Mouse (Mus musculus) forebrain, embryonic 15.5 days (tissue): ENCODE measurements around the gene Zdhhc19. TPM values are rescaled to one million over a fixed set of nuclear protein-coding genes. Genes with fewer than 3 reads are reported as not detected.

ENCODE experiments used
- ATAC-seq: fragments of 200-750 bp; cut with Nextera tagmentation; replicated peaks from 2 replicates; pipeline ENCODE4 v1.8.0; 2017; ENCODE audit warnings: mild to moderate bottlenecking, moderate TSS enrichment, moderate library complexity
- H3K27ac ChIP-seq: fragments of 300-500 bp; sonication (generic); replicated peaks from 2 replicates; pipeline ENCODE4 v1.5.1; 2015; ENCODE audit warnings: mild to moderate bottlenecking, inconsistent platforms
- H3K27me3 ChIP-seq: fragments of 300-500 bp; sonication (generic); 2 replicates; pipeline ENCODE4 v1.6.1; 2015; ENCODE audit warnings: inconsistent platforms
- H3K36me3 ChIP-seq: fragments of 300-500 bp; sonication (generic); 2 replicates; pipeline ENCODE4 v1.6.1; 2015; ENCODE audit warnings: mild to moderate bottlenecking, inconsistent platforms
- H3K4me1 ChIP-seq: fragments of 300-500 bp; sonication (generic); 2 replicates; pipeline ENCODE4 v1.6.1; 2015; ENCODE audit warnings: inconsistent platforms
- H3K4me2 ChIP-seq: fragments of 300-500 bp; sonication (generic); replicated peaks from 2 replicates; pipeline ENCODE4 v1.6.1; 2015; ENCODE audit warnings: mild to moderate bottlenecking, inconsistent platforms
- H3K4me3 ChIP-seq: fragments of 300-500 bp; sonication (generic); 2 replicates; pipeline ENCODE4 v1.5.1; 2015; ENCODE audit warnings: mild to moderate bottlenecking, inconsistent platforms
- H3K9ac ChIP-seq: fragments of 300-500 bp; sonication (generic); replicated peaks from 2 replicates; pipeline ENCODE4 v1.6.1; 2015; ENCODE audit warnings: mild to moderate bottlenecking, inconsistent platforms
- H3K9me3 ChIP-seq: fragments of 300-500 bp; sonication (generic); 2 replicates; pipeline ENCODE4 v1.6.1; 2016; ENCODE audit warnings: inconsistent platforms
- WGBS: fragments of 180-500 bp; shearing (Covaris S2); methylation state at CpG from one replicate; pipeline ENCODE4 v1.1.7; 2015; ENCODE audit warnings: mixed read lengths; 5-methylcytosine and 5-hydroxymethylcytosine counted together
- polyA plus RNA-seq: library from polyadenylated mRNA; unstranded; fragments of >200 nt; fragmentation: Nextera tagmentation; extraction: Ambion mirVana; gene quantifications from 2 replicates; pipeline ENCODE4 v1.2.1, GENCODE M21; 2015

The Zdhhc19 gene
- polyA plus RNA-seq, 1 experiment from 2014 or later = not detected

DNA sequence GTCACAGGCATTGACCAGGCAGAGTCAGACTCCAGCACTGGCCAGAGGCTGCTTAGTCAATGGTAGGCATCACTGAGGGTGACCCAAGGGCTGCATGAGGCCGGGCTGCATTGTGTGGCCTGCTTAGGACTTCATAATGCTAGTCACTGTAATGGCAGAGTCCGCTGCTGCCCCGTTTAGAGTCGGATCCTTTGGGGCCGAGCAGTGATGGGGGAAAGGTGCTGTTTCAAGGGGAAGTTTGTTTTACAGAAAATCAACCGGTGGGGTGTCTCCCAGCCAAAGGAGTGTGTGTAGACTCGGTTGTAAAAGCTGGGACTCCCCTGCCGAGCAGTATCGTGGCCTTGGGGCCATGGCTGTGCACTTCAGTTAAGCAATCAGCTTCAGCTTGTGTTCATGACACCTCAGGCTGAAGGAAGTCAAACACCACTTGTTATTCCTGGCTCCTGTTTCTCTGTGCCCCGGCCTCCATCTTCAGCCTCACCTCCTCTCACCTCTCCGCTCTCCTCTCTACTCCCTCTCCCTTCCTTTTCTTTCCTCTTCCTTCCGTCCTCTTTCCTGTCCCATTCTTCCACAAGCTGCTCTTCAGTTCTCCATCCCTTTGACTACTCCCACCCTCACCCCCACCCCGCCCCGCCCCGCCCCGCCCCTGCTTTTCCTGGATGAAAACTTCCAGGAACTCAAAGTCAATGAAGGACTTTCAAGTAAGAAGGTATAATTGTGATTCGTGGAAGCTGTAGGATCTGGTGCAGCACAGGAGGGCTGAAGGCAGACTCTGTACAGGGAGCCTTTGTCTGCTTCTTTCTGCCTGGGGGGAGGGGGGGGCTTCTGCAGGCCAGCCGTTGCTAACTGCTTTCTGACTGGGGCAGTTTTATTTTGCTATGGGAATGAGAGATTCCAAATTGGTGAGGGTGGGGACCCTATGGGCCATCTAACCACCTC is 14.6 kb downstream of the Zdhhc19 start:
- Histone ChIP-seq H3K9me3 (no peaks in the 10 kb centered on the region), H3K9ac (no peak overlapping the region), H3K4me3 (no peak overlapping the region), H3K27me3 (no peaks in the 10 kb centered on the region), H3K4me2 (no peak overlapping the region), H3K36me3 (no peaks in the 10 kb centered on the region), H3K27ac (no peak overlapping the region), H3K4me1 (peaks cover 18% of the 10 kb centered on the region)
- 69% methylated on average over 18 of the region's 18 CpGs for WGBS
- ATAC-seq = no peak

DNA sequence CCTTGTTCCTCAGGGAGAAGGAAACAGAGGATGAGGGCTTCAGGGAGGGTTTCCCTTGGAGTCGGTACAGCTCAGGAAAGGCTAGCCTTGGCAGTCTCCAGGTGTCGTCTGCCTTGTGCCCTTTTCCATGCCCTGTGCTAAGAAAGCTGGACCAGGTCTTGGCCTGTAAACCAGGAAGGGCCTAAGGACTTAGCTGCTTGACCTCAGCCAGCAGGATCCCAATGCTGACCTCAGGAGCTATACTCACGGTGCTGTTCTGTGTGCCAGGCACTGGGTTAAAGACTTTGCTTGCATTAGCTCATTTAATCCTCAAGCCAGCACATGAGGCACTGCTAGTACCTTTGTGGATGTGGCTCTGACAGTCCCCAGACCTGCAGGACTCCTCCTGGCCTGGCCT is 15.3 kb downstream of the Zdhhc19 start:
- no peak overlapping the region for H3K4me3 ChIP-seq
- H3K4me1 ChIP-seq = peaks cover 25% of the 10 kb centered on the region
- no peak overlapping the region for H3K27ac ChIP-seq
- H3K4me2 ChIP-seq = no peak overlapping the region
- ATAC-seq = no peak
- no peaks in the 10 kb centered on the region for H3K27me3 ChIP-seq
- no peak overlapping the region for H3K9ac ChIP-seq
- H3K36me3 ChIP-seq = no peaks in the 10 kb centered on the region
- 77% methylated on average over 3 of the region's 3 CpGs for WGBS
- no peaks in the 10 kb centered on the region for H3K9me3 ChIP-seq

DNA sequence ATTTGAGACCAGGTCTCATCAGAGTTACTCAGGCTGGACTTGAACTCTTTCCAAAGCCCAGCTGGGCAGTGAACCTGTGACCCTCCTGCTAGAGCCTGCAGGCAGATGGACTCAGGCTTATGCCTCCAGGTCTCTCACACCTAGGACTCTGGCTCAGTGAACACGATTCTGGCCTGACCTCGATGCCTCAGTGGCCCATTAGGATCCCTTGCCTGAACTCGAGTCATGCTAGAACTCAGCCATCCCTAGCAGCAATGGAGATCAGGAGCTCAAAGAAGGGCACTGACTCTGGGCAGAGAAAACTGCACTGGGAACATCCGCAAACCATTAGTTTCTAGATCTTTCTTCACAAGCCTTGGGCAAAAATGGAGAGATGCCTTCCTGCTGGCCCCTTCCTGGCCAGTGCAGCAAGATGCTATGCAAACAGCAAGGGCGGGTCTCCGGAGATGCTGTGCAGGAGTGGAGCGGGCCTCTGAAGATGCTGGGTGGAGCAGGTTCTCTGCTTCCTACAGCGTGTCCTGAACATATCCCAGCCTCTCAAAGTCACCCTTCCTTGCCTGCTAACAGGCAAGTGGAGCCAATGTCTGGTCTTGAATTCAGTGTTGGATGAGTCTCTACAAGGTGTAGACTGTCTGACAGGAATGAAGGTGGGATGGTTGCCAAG is 15.9 kb downstream of the Zdhhc19 start:
- WGBS = 89% methylated on average over 8 of the region's 8 CpGs
- Histone ChIP-seq H3K4me1 (peaks cover 31% of the 10 kb centered on the region), H3K27me3 (no peaks in the 10 kb centered on the region), H3K36me3 (no peaks in the 10 kb centered on the region), H3K9ac (no peak overlapping the region), H3K9me3 (no peaks in the 10 kb centered on the region), H3K27ac (no peak overlapping the region), H3K4me3 (no peak overlapping the region), H3K4me2 (no peak overlapping the region)
- no peak for ATAC-seq

DNA sequence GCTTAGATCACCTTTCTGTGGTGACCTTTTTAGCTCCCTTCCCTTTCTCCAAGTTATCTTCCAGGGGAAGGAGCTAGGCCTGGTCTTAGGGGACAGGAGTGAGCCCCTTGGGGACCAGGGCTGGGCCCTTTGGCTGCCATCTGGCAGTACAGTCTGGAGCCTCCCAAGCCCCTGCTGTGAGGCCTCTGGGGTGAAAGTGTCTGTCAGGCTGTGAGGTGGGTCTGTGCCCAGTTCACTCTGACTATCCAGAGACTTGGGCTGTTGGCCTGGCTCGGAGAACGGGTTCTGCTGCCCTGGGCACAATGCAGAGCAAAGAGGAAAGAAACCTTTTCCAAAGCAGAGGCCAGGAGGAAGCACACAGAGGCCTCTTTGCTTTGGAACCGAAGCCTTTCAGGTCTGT is 16.9 kb downstream of the Zdhhc19 start:
- no peaks in the 10 kb centered on the region for H3K27me3 ChIP-seq
- H3K36me3 ChIP-seq = no peaks in the 10 kb centered on the region
- 86% methylated on average over 3 of the region's 3 CpGs for WGBS
- H3K9ac ChIP-seq = no peak overlapping the region
- no peaks in the 10 kb centered on the region for H3K9me3 ChIP-seq
- H3K4me3 ChIP-seq = no peak overlapping the region
- peaks cover 32% of the 10 kb centered on the region for H3K4me1 ChIP-seq
- no peak for ATAC-seq
- no peak overlapping the region for H3K4me2 ChIP-seq
- H3K27ac ChIP-seq = peak overlapping the region; percentile 21

DNA sequence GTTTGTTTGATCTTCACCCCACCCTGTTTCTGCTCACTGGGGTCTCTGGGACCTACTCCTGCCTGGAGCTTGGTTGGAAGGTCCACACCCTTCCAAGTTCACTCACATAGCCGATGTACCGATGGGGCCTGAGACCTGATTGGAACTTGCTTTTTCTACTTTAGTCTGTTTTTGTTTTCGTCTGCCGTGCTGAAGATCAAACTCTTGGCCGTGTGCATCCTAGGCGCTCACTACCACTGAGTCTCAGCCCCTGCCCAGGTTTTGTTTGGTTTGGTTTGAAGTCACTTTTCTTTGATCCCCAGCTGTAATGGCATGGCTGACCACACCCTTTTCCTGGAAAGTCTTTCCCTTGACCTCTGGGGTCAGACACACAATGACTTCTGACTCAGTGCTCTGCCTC is 17.3 kb downstream of the Zdhhc19 start:
- H3K27me3 ChIP-seq = no peaks in the 10 kb centered on the region
- H3K4me1 ChIP-seq = peaks cover 32% of the 10 kb centered on the region
- ATAC-seq = no peak
- no peak overlapping the region for H3K9ac ChIP-seq
- no peaks in the 10 kb centered on the region for H3K9me3 ChIP-seq
- no peaks in the 10 kb centered on the region for H3K36me3 ChIP-seq
- no peak overlapping the region for H3K4me2 ChIP-seq
- 90% methylated on average over 6 of the region's 6 CpGs for WGBS
- no peak overlapping the region for H3K4me3 ChIP-seq
- 0 out of 2 replicates have a peak overlapping the region, but pooled peaks have one; percentile 21 for H3K27ac ChIP-seq

DNA sequence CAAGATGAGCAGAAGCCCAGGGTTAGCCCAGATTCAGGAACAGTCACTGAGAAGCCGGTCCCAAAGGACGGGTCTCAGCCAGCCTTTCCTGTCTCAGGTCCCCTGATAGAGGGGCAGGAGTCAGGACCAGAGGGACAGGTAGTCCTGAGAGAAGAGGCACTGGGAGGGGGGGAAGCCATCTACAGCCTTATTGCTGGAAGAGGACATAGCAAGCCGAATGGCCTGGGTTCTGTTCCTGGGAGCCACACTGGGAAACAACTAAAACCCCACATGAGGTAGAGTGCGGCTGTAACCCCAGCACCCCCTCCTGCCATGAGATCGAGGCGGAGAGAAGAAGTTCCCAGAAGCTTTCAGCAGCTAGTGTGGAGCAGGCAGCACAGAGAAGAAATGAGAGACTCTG is 17.9 kb downstream of the Zdhhc19 start:
- H3K4me3 ChIP-seq = no peak overlapping the region
- H3K4me2 ChIP-seq = no peak overlapping the region
- ATAC-seq = no peak
- no peaks in the 10 kb centered on the region for H3K36me3 ChIP-seq
- H3K27ac ChIP-seq = no peak overlapping the region
- no peaks in the 10 kb centered on the region for H3K9me3 ChIP-seq
- H3K27me3 ChIP-seq = no peaks in the 10 kb centered on the region
- 93% methylated on average over 6 of the region's 6 CpGs for WGBS
- H3K9ac ChIP-seq = no peak overlapping the region
- H3K4me1 ChIP-seq = peaks cover 27% of the 10 kb centered on the region

DNA sequence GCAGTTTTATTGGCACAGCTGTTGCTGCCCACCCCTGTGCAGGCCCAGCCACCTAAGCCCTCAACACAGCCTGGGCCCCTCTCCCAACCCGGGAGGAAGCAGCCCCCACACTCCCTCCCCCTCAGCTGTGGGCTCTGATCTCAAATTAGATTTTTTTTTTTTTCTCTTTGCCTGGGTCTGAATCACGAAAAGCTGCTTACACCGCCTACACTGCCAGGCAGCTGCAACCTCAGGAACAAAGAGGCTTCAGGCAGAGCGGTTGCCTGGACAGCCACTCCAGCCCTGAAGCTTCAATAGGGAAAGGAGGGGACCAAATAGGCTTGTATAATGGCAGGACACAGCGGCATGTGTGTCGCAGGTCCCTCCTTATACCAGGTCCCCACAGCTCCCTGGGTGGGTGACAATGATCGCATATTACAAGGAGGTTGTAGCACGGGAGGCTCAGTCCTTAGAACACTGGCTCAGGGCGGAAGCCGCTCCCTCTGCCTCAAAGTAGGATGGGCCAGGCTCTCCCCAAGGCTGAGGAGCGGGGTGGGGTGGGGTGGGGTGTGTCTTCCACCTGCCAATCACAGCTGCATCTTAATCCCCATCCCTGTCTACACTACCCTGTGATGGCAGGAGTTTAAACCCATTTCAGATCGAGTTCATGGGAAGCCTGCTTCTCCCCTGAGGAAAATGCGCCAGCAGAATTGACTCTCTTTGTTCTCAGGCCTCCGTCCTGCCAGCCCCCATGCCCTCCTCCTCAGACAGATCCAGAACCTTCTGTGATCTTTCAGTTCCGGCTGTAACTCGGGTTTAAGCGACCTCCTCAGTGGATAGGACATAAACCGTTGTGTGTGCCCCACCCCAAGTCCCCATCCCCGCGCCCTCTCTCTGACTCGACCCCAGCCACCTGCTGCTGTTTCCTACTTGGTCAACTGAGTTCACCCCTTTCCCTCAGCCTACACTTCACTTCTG is 20.2 kb downstream of the Zdhhc19 start:
- Histone ChIP-seq H3K4me2 (peak overlapping the region; percentile 42), H3K9me3 (no peaks in the 10 kb centered on the region), H3K9ac (peak overlapping the region; percentile 49), H3K36me3 (no peaks in the 10 kb centered on the region), H3K4me1 (peaks cover 23% of the 10 kb centered on the region), H3K27me3 (no peaks in the 10 kb centered on the region), H3K27ac (peak overlapping the region; percentile 98), H3K4me3 (peak overlapping the region; percentile 18; the same call in 1 of the 2 replicates)
- peak; percentile 94 for ATAC-seq
- WGBS = 6% methylated on average over 21 of the region's 21 CpGs

DNA sequence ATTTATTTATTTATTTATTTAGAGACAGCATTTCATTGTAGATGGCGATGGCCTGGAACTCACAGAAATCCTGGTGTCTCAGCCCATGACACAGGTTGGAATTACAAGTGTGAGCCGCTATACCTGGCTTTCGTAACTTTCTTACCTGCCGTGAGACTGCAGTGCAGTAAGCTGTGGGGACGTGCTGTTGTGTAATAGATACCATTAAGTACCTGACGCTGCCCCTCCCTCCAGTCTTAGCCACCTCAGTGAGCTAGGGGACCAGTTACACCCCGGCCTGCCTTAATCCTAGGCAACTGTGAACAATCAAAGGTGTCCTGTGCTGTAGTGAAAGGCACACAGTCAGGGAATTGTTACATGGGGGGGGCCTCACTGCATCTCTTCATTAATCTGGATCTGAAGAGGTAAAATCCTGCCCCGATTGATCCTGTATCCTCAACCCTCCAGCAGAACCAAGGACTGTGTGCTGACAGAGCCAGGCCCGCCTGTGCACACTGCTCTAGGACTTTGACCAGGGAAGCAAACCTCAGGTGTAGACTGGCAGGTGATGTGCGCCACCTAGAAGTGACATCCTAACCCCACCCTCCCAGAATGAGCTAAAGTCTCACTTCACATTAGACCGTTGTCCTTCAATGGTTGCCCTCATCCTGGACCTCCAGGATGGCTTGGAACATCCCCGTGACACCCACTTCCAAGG is 21.9 kb downstream of the Zdhhc19 start:
- no peak for ATAC-seq
- Histone ChIP-seq H3K27me3 (no peaks in the 10 kb centered on the region), H3K9me3 (no peaks in the 10 kb centered on the region), H3K4me2 (no peak overlapping the region), H3K9ac (no peak overlapping the region), H3K27ac (no peak overlapping the region), H3K4me3 (no peak overlapping the region), H3K36me3 (no peaks in the 10 kb centered on the region), H3K4me1 (peaks cover 23% of the 10 kb centered on the region)
- WGBS = 79% methylated on average over 12 of the region's 12 CpGs

DNA sequence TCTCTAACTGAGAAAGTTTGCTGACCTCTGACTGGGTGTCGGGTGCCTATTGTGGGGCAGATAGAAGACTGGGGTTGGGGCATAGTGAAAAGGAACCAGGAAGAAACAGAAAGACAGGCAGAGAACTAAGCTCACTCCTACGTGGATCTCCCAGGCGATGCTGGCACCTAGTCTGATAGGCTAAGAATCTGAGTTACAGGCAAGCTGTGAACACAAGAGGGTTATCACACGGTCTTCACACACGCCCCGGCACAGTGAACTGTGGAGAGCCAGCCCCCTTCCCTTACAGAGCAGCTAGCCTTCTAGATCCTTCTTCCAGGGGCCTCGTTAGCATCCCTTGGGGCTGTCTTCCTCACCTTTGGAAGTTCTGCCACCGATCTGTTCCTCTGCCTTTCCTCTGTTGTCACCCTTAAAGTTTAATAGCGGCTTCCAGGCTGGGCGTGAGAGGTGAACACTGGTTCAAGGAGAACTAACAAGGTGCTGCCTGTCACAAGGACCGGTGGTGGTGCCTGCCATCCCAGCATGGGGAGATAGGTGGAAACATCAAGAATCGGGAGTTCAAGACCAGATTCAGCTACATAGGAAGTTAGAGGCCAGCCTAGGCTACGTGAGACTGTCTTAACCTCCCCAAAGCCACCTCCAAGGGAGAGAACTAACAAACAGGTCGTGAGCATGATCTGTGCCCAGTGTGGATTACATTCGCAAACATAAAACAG is 23.7 kb downstream of the Zdhhc19 start:
- Histone ChIP-seq H3K4me3 (no peak overlapping the region), H3K36me3 (no peaks in the 10 kb centered on the region), H3K4me1 (peaks cover 25% of the 10 kb centered on the region), H3K27me3 (no peaks in the 10 kb centered on the region), H3K27ac (no peak overlapping the region), H3K9me3 (no peaks in the 10 kb centered on the region), H3K4me2 (no peak overlapping the region), H3K9ac (no peak overlapping the region)
- 82% methylated on average over 15 of the region's 15 CpGs for WGBS
- no peak for ATAC-seq

DNA sequence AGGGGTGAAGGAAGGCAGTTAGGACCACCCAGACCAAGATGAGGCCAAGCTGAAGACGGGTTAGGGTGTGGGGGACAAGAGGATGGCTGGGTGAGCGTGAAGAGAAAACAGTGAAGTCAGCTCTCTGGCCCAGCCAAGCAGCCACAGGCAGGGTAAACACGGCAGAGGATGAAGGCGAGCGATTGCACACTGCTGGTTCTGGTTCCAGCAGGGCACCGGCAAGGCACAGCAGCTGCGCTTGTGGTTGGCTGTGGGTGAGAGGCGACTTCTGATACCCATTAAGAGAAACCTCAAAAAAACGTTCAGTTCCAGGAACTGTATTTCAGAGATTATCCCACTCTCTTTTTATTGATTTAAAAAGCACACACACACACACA is 24.3 kb downstream of the Zdhhc19 start:
- H3K4me1 ChIP-seq = peaks cover 23% of the 10 kb centered on the region
- H3K27me3 ChIP-seq = no peaks in the 10 kb centered on the region
- ATAC-seq = no peak
- H3K4me2 ChIP-seq = no peak overlapping the region
- H3K36me3 ChIP-seq = no peaks in the 10 kb centered on the region
- 37% methylated on average over 9 of the region's 9 CpGs for WGBS
- no peak overlapping the region for H3K4me3 ChIP-seq
- H3K9ac ChIP-seq = no peak overlapping the region
- no peaks in the 10 kb centered on the region for H3K9me3 ChIP-seq
- no peak overlapping the region for H3K27ac ChIP-seq
